Mouse (Mus musculus) limb, embryonic 11.5 days (tissue): ENCODE data around the gene Atp10a. TPM values are rescaled to one million over a fixed set of nuclear protein-coding genes. Genes with fewer than 3 reads are reported as not detected.

ENCODE experiments used
- ATAC-seq: fragments of 200-750 bp; cut with Nextera tagmentation; 2 replicates; pipeline ENCODE4 v1.8.0; 2017; ENCODE audit warnings: low read depth; ENCODE audit not compliant: insufficient number of reproducible peaks, low FRiP score, low TSS enrichment
- DNase-seq: peaks from one replicate; pipeline ENCODE4 v3.0.0-alpha.2; 2015; ENCODE audit warnings: low spot score
- H3K27ac ChIP-seq: fragments of 300-500 bp; sonication (generic); replicated peaks from 2 replicates; pipeline ENCODE4 v1.5.1; 2014; ENCODE audit warnings: low read depth, mild to moderate bottlenecking, low read length
- H3K27me3 ChIP-seq: fragments of 300-500 bp; sonication (generic); 2 replicates; pipeline ENCODE4 v1.6.1; 2014; ENCODE audit warnings: mild to moderate bottlenecking, low read length, mixed read lengths; ENCODE audit not compliant: control insufficient read depth, insufficient read depth
- H3K36me3 ChIP-seq: fragments of 300-500 bp; sonication (generic); 2 replicates; pipeline ENCODE4 v1.6.1; 2014; ENCODE audit warnings: mild to moderate bottlenecking, low read length, moderate library complexity, mixed read lengths; ENCODE audit not compliant: control insufficient read depth, insufficient read depth
- H3K4me1 ChIP-seq: fragments of 300-500 bp; sonication (generic); 2 replicates; pipeline ENCODE4 v1.6.1; 2014; ENCODE audit warnings: low read length, mixed read lengths; ENCODE audit not compliant: control insufficient read depth, insufficient read depth
- H3K4me2 ChIP-seq: fragments of 300-500 bp; sonication (generic); 2 replicates; pipeline ENCODE4 v1.6.1; 2014; ENCODE audit warnings: low read depth, mild to moderate bottlenecking, moderate library complexity; ENCODE audit not compliant: severe bottlenecking
- H3K4me3 ChIP-seq: fragments of 300-500 bp; sonication (generic); 2 replicates; pipeline ENCODE4 v1.5.1; 2014; ENCODE audit warnings: low read depth, low read length
- H3K9ac ChIP-seq: fragments of 300-500 bp; sonication (generic); 2 replicates; pipeline ENCODE4 v1.6.1; 2014; ENCODE audit warnings: mild to moderate bottlenecking, low read length
- H3K9me3 ChIP-seq: fragments of 300-500 bp; sonication (generic); 2 replicates; pipeline ENCODE4 v1.6.1; 2016; ENCODE audit warnings: low read length; ENCODE audit not compliant: control insufficient read depth
- WGBS: fragments of 180-500 bp; shearing (Covaris S2); extraction: QIAGEN DNeasy Blood & Tissue Kit; methylation state at CpG from one replicate; pipeline ENCODE4 v1.1.7; 2014; 5-methylcytosine and 5-hydroxymethylcytosine counted together
- polyA plus RNA-seq: library from polyadenylated mRNA; unstranded; fragments of >200 nt; fragmentation: Nextera tagmentation; extraction: Ambion mirVana; gene quantifications from 2 replicates; pipeline ENCODE4 v1.2.1, GENCODE M21; 2014

Atp10a gene
- polyA plus RNA-seq, 1 experiment from 2014 or later = 1.3 TPM

DNA sequence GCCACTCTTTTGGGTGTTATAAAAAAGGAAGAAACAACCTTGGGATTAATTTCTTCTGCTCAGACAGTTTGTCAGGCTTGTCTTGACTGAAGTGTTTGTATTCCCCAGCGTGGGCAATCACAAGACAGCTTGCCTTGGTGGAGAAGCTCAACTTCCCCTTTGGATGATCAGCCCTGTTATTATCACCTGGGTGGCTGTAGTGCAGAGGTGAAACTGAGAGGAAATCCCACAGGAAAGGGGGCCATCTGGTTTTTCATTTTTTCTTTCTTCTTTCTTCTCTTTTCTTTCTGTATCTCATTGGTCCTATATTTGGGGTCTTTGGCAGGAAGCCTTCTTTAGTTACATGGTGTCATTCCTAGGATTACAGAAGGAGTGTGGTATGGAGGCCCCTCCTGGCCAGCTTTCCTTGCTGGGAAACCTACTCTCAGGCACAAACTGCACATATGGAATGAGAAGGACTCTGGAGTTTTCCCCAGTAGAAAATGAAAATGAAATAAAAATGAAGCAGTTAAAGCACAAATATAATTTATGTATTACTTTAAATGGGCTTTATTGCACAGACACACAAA lies 59.7 kb downstream of the Atp10a start:
- Histone ChIP-seq H3K9ac (no peak overlapping the region), H3K4me2 (no peak overlapping the region), H3K27ac (no peak overlapping the region), H3K27me3 (no peaks in the 10 kb centered on the region), H3K4me3 (no peak overlapping the region), H3K9me3 (no peaks in the 10 kb centered on the region), H3K36me3 (no peaks in the 10 kb centered on the region), H3K4me1 (no peaks in the 10 kb centered on the region)
- 42% methylated on average over 1 of the region's 1 CpGs for WGBS
- DNase-seq (no peak), ATAC-seq (no peak)

DNA sequence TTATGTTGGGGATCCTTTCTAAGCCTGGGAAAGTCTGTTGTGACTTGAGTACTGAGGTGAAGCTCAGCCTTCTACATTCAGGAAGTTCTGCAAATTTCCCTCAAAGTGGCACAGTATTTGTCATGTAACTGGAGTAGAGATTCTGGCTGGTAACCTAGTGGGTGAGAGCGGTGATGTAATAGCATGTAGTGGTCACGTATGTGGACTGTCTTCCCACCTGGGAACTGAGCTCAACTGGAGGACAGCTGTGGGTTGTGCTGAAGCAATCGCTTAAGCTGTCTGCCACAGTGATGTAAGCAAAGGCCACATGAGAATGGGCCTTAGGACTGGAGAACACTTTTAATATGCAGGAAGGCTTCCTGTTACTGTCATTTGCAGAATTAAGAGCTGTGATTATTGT lies 60.7 kb downstream of the Atp10a start:
- Histone ChIP-seq H3K27me3 (no peaks in the 10 kb centered on the region), H3K27ac (no peak overlapping the region)

DNA sequence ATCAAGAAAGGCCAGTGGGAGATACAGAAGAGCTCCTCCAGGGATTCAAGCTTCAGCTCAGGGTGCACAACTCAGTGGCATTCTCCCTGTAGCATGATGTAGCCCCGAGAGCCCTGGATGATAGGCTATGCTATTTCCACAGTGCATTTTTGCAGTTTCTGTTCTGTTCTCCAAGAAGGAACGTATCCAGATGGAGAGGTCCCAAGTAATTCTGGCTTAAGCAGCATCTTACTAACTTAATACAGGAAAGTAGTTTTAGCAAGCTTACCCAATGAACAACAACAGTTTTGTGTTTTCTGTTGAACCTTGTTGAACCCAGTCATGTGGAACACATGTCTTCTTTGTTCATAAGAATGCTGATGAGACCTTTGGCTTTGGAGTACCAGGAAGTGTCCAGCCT lies 62.6 kb downstream of the Atp10a start:
- 86% methylated on average over 2 of the region's 2 CpGs for WGBS
- ATAC-seq = no peak
- Histone ChIP-seq H3K36me3 (no peaks in the 10 kb centered on the region), H3K9me3 (no peaks in the 10 kb centered on the region), H3K27me3 (no peaks in the 10 kb centered on the region), H3K9ac (no peak overlapping the region), H3K27ac (no peak overlapping the region), H3K4me3 (no peak overlapping the region), H3K4me1 (no peaks in the 10 kb centered on the region), H3K4me2 (no peak overlapping the region)
- DNase-seq = no peak

More for the DNA sequence above, 60.7 kb downstream of the Atp10a start:
- DNase-seq = no peak
- Histone ChIP-seq H3K36me3 (no peaks in the 10 kb centered on the region), H3K4me2 (no peak overlapping the region), H3K4me3 (no peak overlapping the region), H3K9me3 (no peaks in the 10 kb centered on the region), H3K4me1 (no peaks in the 10 kb centered on the region), H3K9ac (no peak overlapping the region)
- ATAC-seq = no peak
- 84% methylated on average over 3 of the region's 3 CpGs for WGBS

DNA sequence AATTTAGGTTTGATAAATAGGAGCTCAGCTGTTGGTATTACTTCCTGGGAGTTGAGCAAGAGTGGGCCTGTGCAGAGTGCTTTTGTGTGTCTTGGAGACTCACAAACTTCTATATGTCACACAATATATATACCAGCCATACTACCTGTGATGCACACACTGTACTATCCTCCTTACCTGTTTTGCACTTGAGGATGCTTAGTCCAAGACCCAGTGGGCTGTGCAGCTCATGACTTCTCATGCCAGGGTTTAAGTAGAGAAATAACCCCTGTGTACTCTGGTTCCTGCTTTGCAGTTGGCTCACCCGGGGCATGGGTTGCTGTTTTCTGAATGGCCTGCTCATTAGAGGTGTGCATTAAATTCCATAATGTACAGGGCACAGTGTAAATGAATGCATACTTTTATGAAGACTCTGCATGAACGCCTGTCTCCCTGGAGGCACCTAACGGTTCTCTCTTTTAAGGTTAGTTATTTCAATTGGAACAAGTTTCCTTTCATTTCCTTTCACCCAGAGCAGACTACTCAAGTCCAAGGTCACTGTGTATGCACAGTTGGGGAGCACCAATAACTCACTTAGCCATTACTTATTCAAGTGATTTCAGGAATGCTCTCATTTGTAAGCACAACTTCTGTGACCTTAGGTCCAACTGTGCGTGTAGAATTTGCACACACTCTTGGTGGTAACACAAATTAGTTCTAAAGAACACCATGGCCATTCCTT lies 63.4 kb downstream of the Atp10a start:
- DNase-seq = no peak
- no peak for ATAC-seq

DNA sequence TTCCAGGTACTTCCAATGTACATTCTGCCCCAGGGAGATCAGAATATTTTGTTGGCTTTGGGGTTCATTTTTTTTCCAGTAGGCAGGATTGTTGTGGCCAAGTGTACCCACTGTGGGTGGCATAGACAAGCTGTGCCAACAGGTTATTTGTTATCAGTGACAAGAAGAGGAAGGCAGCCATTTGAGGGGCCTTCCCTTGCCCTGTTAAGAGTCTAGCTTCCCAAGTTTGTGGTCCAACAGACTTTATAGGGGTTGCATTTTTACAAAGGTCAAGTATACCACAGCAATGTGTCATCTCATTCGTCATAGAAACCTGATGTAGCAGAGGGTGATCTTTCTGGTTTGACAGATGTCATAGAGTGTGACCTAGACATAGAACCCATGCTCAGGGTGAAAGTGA lies 66.3 kb downstream of the Atp10a start:
- Histone ChIP-seq H3K9ac (no peak overlapping the region), H3K36me3 (no peaks in the 10 kb centered on the region), H3K4me2 (no peak overlapping the region), H3K9me3 (no peaks in the 10 kb centered on the region), H3K4me1 (no peaks in the 10 kb centered on the region), H3K4me3 (no peak overlapping the region), H3K27me3 (no peaks in the 10 kb centered on the region), H3K27ac (no peak overlapping the region)
- no peak for ATAC-seq
- DNase-seq = no peak
- 80% methylated on average over 1 of the region's 1 CpGs for WGBS

More for the DNA sequence above, 63.4 kb downstream of the Atp10a start:
- H3K27ac ChIP-seq = no peak overlapping the region
- H3K27me3 ChIP-seq = no peaks in the 10 kb centered on the region
- 78% methylated on average over 4 of the region's 4 CpGs for whole genome bisulfite sequencing
- H3K4me2 ChIP-seq = no peak overlapping the region
- no peak overlapping the region for H3K4me3 ChIP-seq
- no peaks in the 10 kb centered on the region for H3K36me3 ChIP-seq
- no peaks in the 10 kb centered on the region for H3K4me1 ChIP-seq
- no peaks in the 10 kb centered on the region for H3K9me3 ChIP-seq
- H3K9ac ChIP-seq = no peak overlapping the region

DNA sequence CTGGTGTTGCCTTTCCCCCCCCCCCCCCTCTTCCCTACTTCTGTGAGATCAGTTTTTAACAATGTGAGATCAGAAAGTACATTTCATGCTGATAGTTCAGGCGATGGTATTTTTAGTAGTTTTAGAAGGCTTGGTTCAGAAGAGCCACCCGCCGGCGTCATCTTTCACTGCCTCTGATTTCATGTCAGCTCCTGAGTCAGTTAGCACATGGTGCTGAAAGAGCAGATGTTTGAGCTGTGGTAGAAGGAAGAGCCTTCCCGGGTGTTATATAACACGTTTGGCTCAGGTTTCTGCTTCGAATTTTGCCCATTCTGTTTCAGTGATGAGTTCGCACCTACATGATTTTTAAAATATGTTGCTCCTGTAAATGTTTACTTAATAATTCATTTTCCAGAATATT lies 74.2 kb downstream of the Atp10a start:
- H3K4me2 ChIP-seq = no peak overlapping the region
- no peaks in the 10 kb centered on the region for H3K27me3 ChIP-seq
- no peak for DNase-seq
- no peaks in the 10 kb centered on the region for H3K9me3 ChIP-seq
- WGBS = 38% methylated on average over 8 of the region's 8 CpGs
- H3K4me3 ChIP-seq = no peak overlapping the region
- H3K36me3 ChIP-seq = no peaks in the 10 kb centered on the region
- H3K4me1 ChIP-seq = no peaks in the 10 kb centered on the region
- no peak overlapping the region for H3K27ac ChIP-seq
- no peak for ATAC-seq
- no peak overlapping the region for H3K9ac ChIP-seq

DNA sequence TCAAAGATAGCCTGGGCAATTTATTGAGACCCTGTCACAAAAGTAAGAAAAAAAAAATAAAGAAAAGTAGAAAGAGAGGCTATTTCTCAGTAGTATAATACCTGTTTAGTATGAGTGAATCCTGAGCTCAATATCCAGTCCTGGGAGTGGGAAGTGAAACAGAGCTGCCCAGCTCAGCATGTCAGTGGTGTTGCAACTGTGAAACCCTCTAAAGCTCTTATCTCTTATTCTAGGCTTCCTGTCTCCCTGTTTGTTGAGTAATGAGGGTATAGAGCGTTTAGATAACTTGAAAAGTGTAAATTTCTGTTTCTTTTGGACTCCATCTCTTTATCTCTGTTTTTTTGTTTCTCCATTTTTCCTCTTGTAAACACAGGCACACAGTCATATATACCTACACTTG lies 74.9 kb downstream of the Atp10a start:
- Histone ChIP-seq H3K9me3 (no peaks in the 10 kb centered on the region), H3K4me2 (no peak overlapping the region), H3K4me1 (no peaks in the 10 kb centered on the region), H3K27me3 (no peaks in the 10 kb centered on the region), H3K27ac (no peak overlapping the region), H3K36me3 (no peaks in the 10 kb centered on the region), H3K4me3 (no peak overlapping the region), H3K9ac (no peak overlapping the region)
- WGBS = 69% methylated on average over 1 of the region's 1 CpGs
- ATAC-seq = no peak
- no peak for DNase-seq

DNA sequence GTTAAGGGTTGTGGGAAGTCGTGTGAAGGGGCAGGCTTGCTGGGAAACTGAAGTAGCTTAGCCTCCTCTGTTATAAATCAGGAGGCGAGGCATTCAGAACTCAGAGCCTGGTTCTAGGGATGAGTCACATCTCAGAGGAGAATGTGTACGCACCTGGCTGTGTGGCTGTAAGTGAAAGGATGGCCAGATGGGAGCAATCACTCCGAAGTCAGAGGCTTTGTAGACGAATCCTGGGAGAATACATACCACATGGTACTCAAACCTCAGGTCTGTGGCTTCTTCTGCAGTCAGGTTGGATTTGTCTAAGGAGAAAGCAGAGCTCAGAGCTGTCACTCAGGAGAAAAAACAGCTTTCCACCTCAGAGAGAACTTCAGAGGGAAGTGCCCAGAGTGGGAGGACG lies 76.4 kb downstream of the Atp10a start:
- no peak overlapping the region for H3K4me2 ChIP-seq
- 26% methylated on average over 6 of the region's 6 CpGs for WGBS
- H3K4me1 ChIP-seq = no peaks in the 10 kb centered on the region
- no peak overlapping the region for H3K27ac ChIP-seq
- H3K4me3 ChIP-seq = no peak overlapping the region
- H3K9ac ChIP-seq = no peak overlapping the region
- H3K36me3 ChIP-seq = no peaks in the 10 kb centered on the region
- ATAC-seq = no peak
- DNase-seq = no peak
- no peaks in the 10 kb centered on the region for H3K27me3 ChIP-seq
- no peaks in the 10 kb centered on the region for H3K9me3 ChIP-seq
